Mouse (Mus musculus) hindbrain, embryonic 15.5 days (tissue): ENCODE measurements around the gene Nt5c. TPM values are rescaled to one million over a fixed set of nuclear protein-coding genes. Genes with fewer than 3 reads are reported as not detected.

Experiments used
- microRNA-seq: library from miRNA; unstranded; fragments of <30 nt; microRNA quantifications from one replicate; pipeline ENCODE4, GENCODE M21; 2016
- polyA plus RNA-seq: library from polyadenylated mRNA; unstranded; fragments of >200 nt; fragmentation: Nextera tagmentation; extraction: Ambion mirVana; gene quantifications from 2 replicates; pipeline ENCODE4 v1.2.1, GENCODE M21; 2015

The Nt5c gene
- polyA plus RNA-seq, 1 experiment from 2014 or later, result 101 TPM

Small RNA genes within 50 kb of the gene (microRNA-seq; reads per million reads assigned to microRNA genes)
- not detected for gene Mir3968

Other genes with a start within 250 kb of the Nt5c start
- gene Grin2c, start 224.6 kb downstream of the Nt5c start, polyA plus RNA-seq, result 0.64 and 0.73 TPM in 2 replicates
- 21.3 and 21.6 TPM in 2 replicates for gene Fdxr, start 214.8 kb downstream of the Nt5c start, polyA plus RNA-seq
- gene Fads6, start 194.2 kb downstream of the Nt5c start, polyA plus RNA-seq, result 1.3 and 1.5 TPM in 2 replicates
- gene Otop2, start 184.7 kb downstream of the Nt5c start, polyA plus RNA-seq, result 0.07 and 0.34 TPM in 2 replicates
- 0.06 and 0.38 TPM in 2 replicates for gene Ush1g, start 169.8 kb downstream of the Nt5c start, polyA plus RNA-seq
- gene Otop3, start 157.1 kb downstream of the Nt5c start, polyA plus RNA-seq, result 2.2 and 2.3 TPM in 2 replicates
- 57.2 and 62.4 TPM in 2 replicates for gene Hid1, start 124.1 kb downstream of the Nt5c start, polyA plus RNA-seq
- gene Cdr2l, start 109.9 kb downstream of the Nt5c start, polyA plus RNA-seq, result 25.0 and 27.0 TPM in 2 replicates
- 180 and 190 TPM in 2 replicates for gene Mrpl58, start 88.1 kb downstream of the Nt5c start, polyA plus RNA-seq
- gene Atp5h, start 71.9 kb downstream of the Nt5c start, polyA plus RNA-seq, result 877 and 940 TPM in 2 replicates
- 23.6 and 26.2 TPM in 2 replicates for gene Kctd2, start 71.7 kb downstream of the Nt5c start, polyA plus RNA-seq
- gene Trim80, start 51.3 kb downstream of the Nt5c start, polyA plus RNA-seq, result not detected in 2 replicates
- gene Slc16a5, start 29.4 kb downstream of the Nt5c start, polyA plus RNA-seq, result 0.17 and 0.24 TPM in 2 replicates
- gene Armc7, start 16.2 kb downstream of the Nt5c start, polyA plus RNA-seq, result 16.3 and 18.2 TPM in 2 replicates
- 1,345 and 1,399 TPM in 2 replicates for gene Jpt1, start 22.5 kb upstream of the Nt5c start, polyA plus RNA-seq
- 917 and 959 TPM in 2 replicates for gene Sumo2, start 44.4 kb upstream of the Nt5c start, polyA plus RNA-seq
- 95.4 and 108 TPM in 2 replicates for gene Nup85, start 72.6 kb upstream of the Nt5c start, polyA plus RNA-seq
- 73.6 and 79.8 TPM in 2 replicates for gene Mrps7, start 112.1 kb upstream of the Nt5c start, polyA plus RNA-seq
- 35.8 and 38.1 TPM in 2 replicates for gene Gga3, start 112.2 kb upstream of the Nt5c start, polyA plus RNA-seq
- gene Mif4gd, start 121.1 kb upstream of the Nt5c start, polyA plus RNA-seq, result 12.2 and 13.9 TPM in 2 replicates
- gene Slc25a19, start 136.4 kb upstream of the Nt5c start, polyA plus RNA-seq, result 43.6 and 47.1 TPM in 2 replicates
- 186 and 190 TPM in 2 replicates for gene Grb2, start 216.7 kb upstream of the Nt5c start, polyA plus RNA-seq